20 mouse cellular contexts compared by ENCODE assay signal in the genomic region with DNA sequence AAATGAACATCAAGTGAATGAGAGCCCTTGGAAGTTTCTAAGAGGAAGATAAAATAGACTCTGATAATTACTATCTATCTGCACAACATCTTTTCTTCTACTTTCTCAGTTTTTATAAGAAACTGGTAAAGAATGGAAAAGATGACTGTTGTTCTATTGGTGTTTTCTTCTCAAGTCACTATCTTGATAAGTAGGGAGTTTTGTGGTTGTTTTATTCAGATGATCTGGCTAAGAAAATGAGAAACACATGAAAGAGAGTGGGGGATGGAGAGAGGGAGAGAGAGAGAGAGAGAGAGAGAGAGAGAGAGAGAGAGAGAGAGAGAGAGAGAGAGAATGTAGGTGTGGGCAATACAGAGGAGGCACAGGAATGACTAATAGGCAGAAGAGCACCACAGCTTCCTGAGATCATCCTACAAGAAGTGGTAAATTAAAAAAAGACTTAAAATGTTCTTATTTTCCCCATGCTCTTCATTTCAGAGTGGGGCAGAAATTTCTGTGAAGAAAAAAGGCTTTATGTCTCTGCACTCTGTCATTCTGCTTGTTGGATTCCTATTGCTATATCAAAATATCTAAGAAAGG.
"Had no signal": no experiment of that assay in that cellular context is flagged by ENCODE, and none has a peak within 500 bp of the region (broad histone marks: within the 10 kb centered on the region; RNA-seq: fewer than 3 reads in every experiment).

No protein-coding gene starts in this region.

- H3K4me1 ChIP-seq: limb, embryonic 12.5 days; limb, embryonic 15.5 days; liver, embryonic 12.5 days; liver, embryonic 15.5 days; lung, embryonic 15.5 days; megakaryocyte, embryonic 14.5 days; midbrain, embryonic 10.5 days; midbrain, embryonic 13.5 days had no signal

- H3K9ac ChIP-seq: limb, embryonic 12.5 days; limb, embryonic 15.5 days; liver, embryonic 12.5 days; liver, embryonic 15.5 days; lung, embryonic 15.5 days; midbrain, embryonic 13.5 days had no signal

- H3K27ac ChIP-seq: kidney, postnatal 0 days; left cerebral cortex, adult 2 months; limb, embryonic 12.5 days; limb, embryonic 15.5 days; liver, embryonic 12.5 days; liver, embryonic 15.5 days; lung, embryonic 15.5 days; midbrain, embryonic 10.5 days; midbrain, embryonic 13.5 days had no signal

- H3K9me3 ChIP-seq: limb, embryonic 12.5 days; limb, embryonic 15.5 days; liver, embryonic 12.5 days; liver, embryonic 15.5 days; lung, embryonic 15.5 days; megakaryocyte, embryonic 14.5 days; midbrain, embryonic 10.5 days; midbrain, embryonic 13.5 days had no signal

- H3K27me3 ChIP-seq: liver, embryonic 12.5 days; liver, embryonic 15.5 days; lung, embryonic 15.5 days; megakaryocyte, embryonic 14.5 days had no signal

- ATAC-seq: liver, embryonic 12.5 days; midbrain, embryonic 13.5 days; midbrain, embryonic 16.5 days had no signal

- H3K4me2 ChIP-seq: limb, embryonic 12.5 days; limb, embryonic 15.5 days; liver, embryonic 12.5 days; liver, embryonic 15.5 days; lung, embryonic 15.5 days; midbrain, embryonic 13.5 days had no signal

- H3K36me3 ChIP-seq: limb, embryonic 12.5 days; limb, embryonic 15.5 days; liver, embryonic 12.5 days; liver, embryonic 15.5 days; lung, embryonic 15.5 days; midbrain, embryonic 10.5 days; midbrain, embryonic 13.5 days had no signal

- H3K4me3 ChIP-seq: left cerebral cortex, adult 2 months; limb, embryonic 12.5 days; limb, embryonic 15.5 days; liver, embryonic 12.5 days; liver, embryonic 15.5 days; lung, embryonic 15.5 days; megakaryocyte, embryonic 14.5 days; midbrain, embryonic 10.5 days; midbrain, embryonic 13.5 days had no signal

- DNase-seq: kidney, adult 2 months; kidney, postnatal 25 days; layer of hippocampus, postnatal 36 days; left cerebral cortex, postnatal 4 days; lung, adult 18-20 months; lung, postnatal 10 days; lung, postnatal 36 days; thymus, adult 2 months; thymus, postnatal 25 days had no signal
